Mouse (Mus musculus): ENCODE measurements around the gene Cpxm1. TPM values are rescaled to one million over a fixed set of nuclear protein-coding genes. Genes with fewer than 3 reads are reported as not detected.

Gene Cpxm1
- polyA plus RNA-seq, 1 experiment, result 0.03 TPM

GRCm38 (mm10) chr2:130367386-130367785 lies 30.0 kb downstream of the Cpxm1 start:
- no peak for TF ChIP-seq GATA1 (IDR thresholded peaks at IDR 0.05; ENCODE audit: low read length)

DNA sequence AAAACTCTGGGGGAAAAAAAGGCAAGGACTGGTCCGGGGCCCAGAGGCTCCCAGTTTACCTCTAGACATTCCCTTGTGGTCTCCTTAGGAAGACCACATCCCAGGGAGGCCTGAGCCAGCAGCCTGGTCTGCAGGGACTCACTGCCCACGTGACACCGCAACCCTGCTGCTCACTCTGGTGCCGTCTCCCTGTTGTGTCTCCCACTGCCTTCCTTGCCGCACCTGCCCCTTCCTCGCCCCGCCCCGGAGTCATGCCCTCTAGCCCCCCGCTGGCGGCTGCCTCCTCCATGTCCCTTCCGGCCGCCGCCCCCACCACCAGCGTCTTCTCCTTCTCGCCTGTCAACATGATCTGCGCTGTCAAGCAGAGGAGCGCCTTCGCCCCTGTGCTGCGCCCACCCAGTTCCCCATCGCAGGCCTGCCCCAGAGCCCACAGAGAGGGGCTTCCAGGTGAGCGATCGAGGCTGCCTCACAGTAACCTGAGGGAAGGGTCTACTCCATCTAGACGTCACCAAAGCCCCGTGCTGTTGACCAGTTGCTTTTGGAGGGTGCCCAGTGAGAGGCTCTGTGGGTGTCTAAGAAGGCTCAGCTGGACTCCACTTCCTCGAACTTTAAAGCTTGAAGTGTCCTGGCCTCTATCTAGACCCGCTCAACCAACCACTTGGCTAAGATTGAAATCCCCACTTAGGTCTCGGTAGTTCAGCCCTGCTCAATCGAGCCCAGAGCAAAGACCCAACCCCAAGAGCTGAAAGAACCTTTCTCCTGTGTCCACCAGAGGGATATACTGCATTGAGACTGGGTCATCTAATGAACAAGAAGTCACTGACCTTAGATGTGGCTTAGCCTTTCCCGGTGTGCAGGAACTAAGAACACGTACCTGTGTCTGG lies 31.9 kb downstream of the Cpxm1 start:
- no peak for TF ChIP-seq GATA1 (IDR thresholded peaks at IDR 0.05; ENCODE audit: low read length)

DNA sequence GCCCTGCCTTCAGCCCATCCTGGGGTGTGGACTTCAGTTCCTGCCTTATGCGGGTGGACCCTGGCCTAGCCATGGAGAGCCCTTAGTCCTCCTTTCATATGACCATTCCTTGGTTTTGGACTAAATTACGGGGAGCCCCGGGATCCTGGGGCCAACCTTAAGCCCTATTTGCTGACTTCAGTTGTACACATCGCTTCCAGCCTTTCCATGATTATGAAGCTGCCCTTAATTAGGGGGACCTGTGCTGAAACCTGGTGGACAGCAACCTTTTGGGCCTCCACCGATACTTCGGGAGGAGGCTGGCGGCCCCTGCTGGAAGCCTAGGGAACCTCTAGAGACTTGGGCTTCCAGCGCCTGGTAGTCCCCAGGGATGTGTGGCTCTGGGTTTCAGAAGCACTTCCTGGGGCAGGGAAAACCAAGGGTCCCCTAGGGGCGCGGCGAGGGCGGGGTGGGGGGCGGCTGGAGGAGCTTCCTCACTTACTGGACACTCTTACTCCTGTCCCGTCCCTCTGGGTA lies 34.8 kb downstream of the Cpxm1 start:
- TF ChIP-seq GATA1 (IDR thresholded peaks at IDR 0.05; ENCODE audit: low read length), result no peak

GRCm38 (mm10) chr2:130358852-130359251 lies 38.5 kb downstream of the Cpxm1 start:
- TF ChIP-seq GATA1 (IDR thresholded peaks at IDR 0.05; ENCODE audit: low read length), result no peak

GRCm38 (mm10) chr2:130357551-130357950 lies 39.8 kb downstream of the Cpxm1 start:
- no peak for TF ChIP-seq GATA1 (IDR thresholded peaks at IDR 0.05; ENCODE audit: low read length)

GRCm38 (mm10) chr2:130353889-130354288 lies 43.5 kb downstream of the Cpxm1 start:
- TF ChIP-seq GATA1 (IDR thresholded peaks at IDR 0.05; ENCODE audit: low read length), result no peak

- TF ChIP-seq GATA1 (IDR thresholded peaks at IDR 0.05; ENCODE audit: low read length), result no peak
Observed at GRCm38 (mm10) chr2:130353411-130353810, 44.0 kb downstream of the Cpxm1 start.

DNA sequence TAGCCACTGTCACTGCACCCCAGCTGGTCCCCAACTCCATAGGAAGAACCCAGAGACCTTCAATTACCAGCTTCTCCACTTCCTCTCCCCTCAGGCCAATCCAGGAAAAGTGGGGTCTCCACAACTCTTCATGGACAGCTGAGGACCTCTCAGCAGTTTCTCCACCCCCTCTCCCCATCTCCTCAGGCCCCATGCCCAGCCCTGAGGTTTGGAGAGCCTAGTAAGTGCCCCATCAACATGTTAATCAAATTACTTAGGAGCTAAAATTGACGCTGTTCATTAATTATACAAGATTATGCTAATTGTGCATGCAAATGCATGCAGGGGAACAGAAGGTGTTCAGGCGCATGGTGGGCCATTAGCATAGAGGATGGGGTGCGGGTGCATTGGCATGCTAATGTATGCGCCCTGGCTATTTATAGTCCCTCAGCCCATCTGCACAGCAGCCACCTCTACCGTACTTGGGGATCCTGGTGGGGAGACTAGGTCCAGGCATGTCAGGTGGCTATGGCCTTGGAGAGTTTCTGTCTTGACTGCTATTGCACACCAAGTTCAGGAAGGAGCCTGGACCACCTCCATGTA lies 45.5 kb downstream of the Cpxm1 start:
- TF ChIP-seq GATA1 (IDR thresholded peaks at IDR 0.05; ENCODE audit: low read length), result no peak

DNA sequence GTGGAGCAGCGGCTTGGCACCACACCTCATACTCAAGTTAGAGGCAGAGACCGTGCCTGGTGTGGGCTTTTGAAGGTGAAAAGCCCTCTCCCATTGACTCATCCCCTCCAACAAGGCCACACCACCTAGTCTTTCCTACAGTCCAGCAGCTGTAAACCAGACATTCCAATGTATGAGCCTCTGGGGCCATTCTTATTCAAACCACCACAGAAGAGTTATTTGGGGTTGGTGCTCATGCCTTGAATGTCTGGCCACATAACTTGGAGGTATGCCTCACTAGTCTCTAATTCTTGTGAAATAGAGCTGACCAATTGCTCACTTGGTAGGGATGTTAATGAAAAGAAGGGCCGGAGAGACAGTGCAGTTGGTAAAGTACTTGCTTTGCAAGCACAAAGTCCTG lies 47.0 kb downstream of the Cpxm1 start:
- TF ChIP-seq GATA1 (IDR thresholded peaks at IDR 0.05; ENCODE audit: low read length), result no peak

GRCm38 (mm10) chr2:130341220-130341580 lies 56.2 kb downstream of the Cpxm1 start:
- no peak for TF ChIP-seq GATA1 (IDR thresholded peaks at IDR 0.05; ENCODE audit: low read length)

Other genes starting within 250 kb of the Cpxm1 start
- gene Snrpb, start 218.2 kb downstream of the Cpxm1 start, polyA plus RNA-seq (2012), result 613 and 888 TPM in 2 replicates
- gene Tmc2, start 202.4 kb downstream of the Cpxm1 start, polyA plus RNA-seq (2012), result not detected in 2 replicates
- 55.2 and 95.8 TPM in 2 replicates for gene Nop56, start 123.1 kb downstream of the Cpxm1 start, polyA plus RNA-seq (2012)
- gene Idh3b, start 113.0 kb downstream of the Cpxm1 start, polyA plus RNA-seq (2012), result 129 and 132 TPM in 2 replicates
- gene Ebf4, start 102.4 kb downstream of the Cpxm1 start, polyA plus RNA-seq (2012), result not detected in 2 replicates
- gene Gm28372, start 7.7 kb upstream of the Cpxm1 start, polyA plus RNA-seq (2012), result not detected in 2 replicates
- gene 1700020A23Rik, start 7.7 kb upstream of the Cpxm1 start, polyA plus RNA-seq (2012), result not detected in 2 replicates
- gene Tmem239, start 8.9 kb upstream of the Cpxm1 start, polyA plus RNA-seq (2012), result not detected in 2 replicates
- 18.5 and 20.6 TPM in 2 replicates for gene Vps16, start 26.8 kb upstream of the Cpxm1 start, polyA plus RNA-seq (2012)
- gene Pced1a, start 27.1 kb upstream of the Cpxm1 start, polyA plus RNA-seq (2012), result 15.1 and 17.7 TPM in 2 replicates
- 20.5 and 22.9 TPM in 2 replicates for gene Ptpra, start 52.7 kb upstream of the Cpxm1 start, polyA plus RNA-seq (2012)
- gene Mrps26, start 166.2 kb upstream of the Cpxm1 start, polyA plus RNA-seq (2012), result 166 and 212 TPM in 2 replicates
- not detected in 2 replicates for gene Oxt, start 178.6 kb upstream of the Cpxm1 start, polyA plus RNA-seq (2012)
- gene Avp, start 185.0 kb upstream of the Cpxm1 start, polyA plus RNA-seq (2012), result not detected in 2 replicates
- 1.1 TPM in 2 replicates for gene Fastkd5, start 232.5 kb upstream of the Cpxm1 start, polyA plus RNA-seq (2012)
- gene Ubox5, start 232.5 kb upstream of the Cpxm1 start, polyA plus RNA-seq (2012), result 2.7 and 3.5 TPM in 2 replicates
- gene Lzts3, start 245.2 kb upstream of the Cpxm1 start, polyA plus RNA-seq (2012), result 1.6 and 1.9 TPM in 2 replicates